Mouse (Mus musculus): ENCODE results near the gene Zfp3.

The Zfp3 gene

DNA sequence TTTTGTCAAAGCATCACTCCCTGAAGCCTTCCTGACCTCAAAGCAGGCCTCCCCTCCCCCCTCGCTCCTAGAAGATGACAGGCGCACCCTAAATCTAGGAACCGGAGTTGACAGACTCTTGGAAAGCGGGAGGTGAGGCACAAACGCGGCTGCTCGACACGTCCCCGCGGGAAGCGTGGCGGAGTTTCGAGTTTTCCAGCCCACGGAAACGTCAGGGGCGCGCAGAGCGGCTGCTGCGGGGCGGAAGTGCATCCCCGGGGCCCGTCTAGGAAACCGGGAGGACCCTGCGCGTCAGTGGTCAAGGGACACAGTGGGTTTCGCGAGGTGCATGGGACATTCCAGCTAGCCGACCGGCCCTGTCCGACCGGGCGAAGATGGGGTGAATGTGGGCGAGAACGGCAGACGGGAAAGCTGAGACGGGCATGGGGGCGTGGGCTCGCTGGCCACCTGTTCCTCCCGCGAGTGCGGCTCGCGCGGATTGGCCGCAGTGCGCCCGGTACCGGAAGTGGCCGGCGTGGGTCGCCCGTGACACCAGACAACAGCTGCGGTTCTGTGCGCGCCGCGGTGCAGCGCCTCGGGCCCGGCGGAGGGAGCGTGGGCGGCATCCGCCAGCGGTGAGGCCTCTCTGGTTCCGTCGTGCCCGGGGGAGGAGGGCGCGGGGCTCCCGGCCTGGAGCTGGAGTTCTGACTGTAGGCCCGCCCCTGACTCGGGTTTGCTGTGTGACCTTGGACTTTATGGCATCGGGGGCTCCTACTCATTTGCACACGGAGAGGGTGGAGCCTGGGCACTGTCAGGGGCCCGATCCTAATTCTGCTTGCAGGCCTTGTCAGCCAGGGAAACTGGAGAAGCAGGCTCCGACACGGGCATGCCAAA, at the start of gene Zfp3:
TSS of gene Zfp3 (plus strand) at position 274 of the 873 bp plus-strand sequence.
- DNase-seq (ENCODE audit: extremely low spot score, low read depth, low spot score): no peak

DNA sequence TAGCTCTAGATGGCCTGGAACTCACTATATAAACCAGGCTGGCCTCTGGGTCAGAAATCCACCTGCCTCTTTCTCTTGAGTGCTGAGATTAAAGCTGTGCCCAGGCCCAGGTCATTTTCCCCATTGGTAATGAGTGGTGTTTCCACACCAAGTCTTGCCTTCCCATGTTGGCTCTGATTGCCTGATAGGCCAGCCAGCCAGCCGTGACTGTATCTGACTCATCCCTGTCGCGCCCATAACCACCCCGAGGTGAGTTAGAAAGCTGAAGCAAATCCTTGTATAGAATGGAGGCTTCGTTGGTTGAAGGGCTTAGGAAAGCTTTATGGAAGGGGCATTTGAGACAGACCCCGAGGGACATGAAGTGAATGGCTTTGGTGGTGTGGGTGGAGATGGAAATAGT, 48.2 kb upstream of the Zfp3 start:
- no peak for DNase-seq (ENCODE audit: extremely low spot score, low read depth, low spot score)

DNA sequence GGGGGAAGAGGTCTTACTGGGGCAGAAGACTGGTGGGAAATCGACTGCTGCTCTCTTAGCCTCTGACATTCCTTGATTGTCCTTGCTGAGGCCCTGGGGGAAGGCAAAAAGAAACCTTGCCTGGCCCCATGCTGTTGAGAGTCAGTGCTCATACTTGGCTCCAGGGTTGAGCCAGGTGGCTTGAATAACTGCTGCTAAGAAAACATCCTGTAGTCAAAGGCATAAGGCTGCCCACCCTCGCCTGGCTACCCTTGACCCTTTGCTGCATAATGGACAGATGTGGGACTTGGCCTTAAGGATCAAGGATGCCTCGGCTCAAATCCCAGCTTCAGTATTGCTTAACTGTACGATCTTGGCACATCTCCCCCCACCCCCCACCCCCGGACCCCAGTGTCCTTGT, 45.5 kb upstream of the Zfp3 start:
- DNase-seq (ENCODE audit: extremely low spot score, low read depth, low spot score): no peak

DNA sequence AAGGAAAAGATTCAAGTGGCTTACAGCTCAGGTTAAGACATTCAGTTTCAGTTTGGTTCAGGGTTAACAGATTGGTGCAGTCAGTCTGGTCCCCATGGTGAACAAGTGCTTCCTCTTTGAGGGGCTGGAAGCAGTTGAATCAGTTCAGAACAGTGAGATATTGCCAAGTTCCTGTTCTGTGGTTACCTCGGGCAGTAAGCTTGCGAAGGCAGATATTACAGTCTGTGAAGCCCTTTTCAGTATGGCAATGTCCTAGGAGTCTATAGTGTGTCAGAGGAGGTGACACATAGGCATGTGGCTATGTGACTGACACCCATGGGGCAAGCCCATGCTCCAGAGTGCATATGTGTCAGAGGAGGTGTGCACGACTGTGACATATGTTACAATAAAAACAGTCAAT, 43.4 kb upstream of the Zfp3 start:
- DNase-seq (ENCODE audit: extremely low spot score, low read depth, low spot score): no peak

DNA sequence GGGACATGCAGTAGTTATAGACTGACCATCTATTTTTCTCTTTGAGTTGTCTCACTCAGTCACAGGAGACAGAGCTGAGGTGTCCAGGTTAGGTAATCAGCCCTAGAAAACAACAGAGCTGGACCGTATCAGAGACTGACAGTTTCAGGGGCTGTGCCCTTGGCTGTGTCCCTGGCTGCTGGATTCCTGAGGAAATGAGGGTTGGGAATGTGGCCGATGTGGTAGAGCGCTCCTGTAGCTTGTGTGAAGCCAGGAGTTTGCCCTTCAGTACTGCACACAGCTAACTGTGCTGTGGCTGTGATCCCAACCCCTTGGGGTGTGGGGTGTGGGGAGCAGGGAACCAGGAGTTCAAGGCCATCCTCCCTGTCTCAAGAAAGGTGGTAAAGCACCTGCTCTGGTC, 42.9 kb upstream of the Zfp3 start:
- no peak for DNase-seq (ENCODE audit: extremely low spot score, low read depth, low spot score)

DNA sequence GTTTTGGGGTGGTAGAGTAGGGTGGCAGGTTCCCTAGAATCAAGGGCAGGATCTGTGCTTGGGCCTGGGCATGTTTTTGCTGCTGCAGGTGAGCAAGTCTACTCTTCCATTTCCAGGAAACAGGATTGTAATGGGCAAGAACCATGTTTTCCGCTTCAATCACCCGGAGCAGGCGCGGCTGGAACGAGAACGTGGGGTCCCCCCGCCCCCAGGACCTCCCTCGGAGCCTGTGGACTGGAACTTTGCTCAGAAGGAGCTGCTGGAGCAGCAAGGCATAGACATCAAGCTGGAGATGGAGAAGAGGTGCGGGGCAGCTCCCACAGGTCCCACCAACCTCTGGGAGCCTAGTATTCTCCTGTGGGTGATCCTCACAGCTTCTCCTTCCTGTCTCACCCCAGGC, 39.3 kb upstream of the Zfp3 start:
- DNase-seq (ENCODE audit: extremely low spot score, low read depth, low spot score): no peak

DNA sequence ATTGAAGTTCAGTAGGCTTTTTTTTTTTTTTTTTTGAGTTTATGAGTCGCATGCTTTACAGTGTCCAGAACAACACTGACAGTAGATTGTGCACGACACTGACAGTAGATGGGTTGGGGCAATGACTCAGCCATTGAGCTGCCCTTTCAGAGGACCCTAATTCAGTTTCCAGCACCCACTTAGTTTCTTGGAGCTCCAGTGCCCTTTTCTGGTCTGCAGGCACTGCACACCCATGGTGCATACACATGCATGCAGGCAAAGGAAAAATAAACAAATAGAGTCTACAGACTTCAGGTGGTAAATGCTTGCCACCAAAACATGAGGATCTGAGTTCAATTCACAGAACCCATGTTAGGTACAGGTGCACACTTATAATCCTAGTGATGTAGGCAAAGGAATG, 37.4 kb upstream of the Zfp3 start:
- no peak for DNase-seq (ENCODE audit: extremely low spot score, low read depth, low spot score)

DNA sequence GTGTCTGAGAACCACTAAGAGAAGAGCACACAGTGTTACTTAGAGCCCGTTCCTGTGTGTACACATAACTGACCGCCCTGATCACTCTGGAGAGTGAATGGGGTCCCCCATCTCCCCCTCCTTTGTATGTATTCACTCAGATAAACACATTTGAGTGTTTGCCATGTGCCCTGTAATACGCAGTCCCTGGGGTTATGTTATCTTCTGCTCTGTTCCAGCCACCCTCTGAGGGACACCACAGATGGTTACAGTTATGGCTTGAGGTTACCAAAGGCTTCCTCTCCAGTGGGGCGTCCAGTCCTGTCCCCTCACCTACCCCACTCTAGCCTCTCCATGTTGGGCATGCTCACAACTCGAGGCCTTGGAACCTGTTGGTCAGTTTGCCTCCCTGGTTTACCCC, 36.6 kb upstream of the Zfp3 start:
- no peak for DNase-seq (ENCODE audit: extremely low spot score, low read depth, low spot score)

DNA sequence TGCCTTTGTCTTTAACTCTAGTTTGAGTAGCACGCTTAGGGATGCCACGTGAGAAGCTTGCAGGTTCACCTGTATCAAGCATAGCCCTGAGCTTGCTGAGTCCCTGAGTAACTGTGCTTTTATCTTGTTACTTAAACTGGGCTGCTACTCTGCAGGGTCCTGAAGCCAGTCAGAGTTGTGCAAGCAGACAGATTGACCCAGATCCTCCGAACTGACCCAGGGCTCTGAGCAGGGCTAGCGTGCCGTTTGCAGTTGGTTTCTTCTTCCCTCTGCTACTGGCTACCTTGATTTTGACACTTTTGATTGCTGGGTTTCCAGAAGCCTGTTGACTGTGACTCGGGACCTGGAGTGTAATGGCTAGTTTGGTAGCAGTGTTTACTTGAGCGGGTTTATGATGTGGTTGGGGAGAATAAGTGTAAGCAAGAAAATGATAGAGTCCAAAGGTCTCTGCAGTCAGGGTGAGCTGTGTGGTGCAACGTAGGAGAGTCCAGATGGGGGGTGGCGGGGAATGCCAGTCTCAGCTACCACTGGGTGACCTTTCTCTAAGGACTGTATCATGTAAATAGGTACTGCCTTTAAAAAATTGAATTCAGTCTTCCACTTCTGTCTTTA, 33.5 kb upstream of the Zfp3 start:
- DNase-seq (ENCODE audit: extremely low spot score, low read depth, low spot score): no peak

DNA sequence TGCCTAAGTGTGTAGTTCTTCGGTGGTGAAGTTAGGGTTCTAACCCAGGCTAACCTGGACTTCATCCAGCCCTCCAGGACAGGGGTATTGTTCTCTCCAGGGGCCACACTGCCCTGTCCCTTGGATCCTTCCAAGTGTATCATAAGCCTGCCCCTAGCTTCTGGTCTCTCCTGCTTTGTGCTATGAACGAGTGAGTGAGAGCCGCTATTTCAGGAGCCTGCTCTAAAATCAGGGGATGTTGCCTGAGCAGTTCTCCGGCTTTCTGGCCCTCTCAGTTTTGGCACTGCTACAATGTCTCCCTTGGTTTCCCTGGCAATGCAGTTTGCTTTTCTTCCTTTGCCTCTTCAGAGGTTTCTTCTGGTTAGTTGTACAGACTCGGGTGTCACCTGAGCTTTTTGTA, 32.8 kb upstream of the Zfp3 start:
- no peak for DNase-seq (ENCODE audit: extremely low spot score, low read depth, low spot score)

DNA sequence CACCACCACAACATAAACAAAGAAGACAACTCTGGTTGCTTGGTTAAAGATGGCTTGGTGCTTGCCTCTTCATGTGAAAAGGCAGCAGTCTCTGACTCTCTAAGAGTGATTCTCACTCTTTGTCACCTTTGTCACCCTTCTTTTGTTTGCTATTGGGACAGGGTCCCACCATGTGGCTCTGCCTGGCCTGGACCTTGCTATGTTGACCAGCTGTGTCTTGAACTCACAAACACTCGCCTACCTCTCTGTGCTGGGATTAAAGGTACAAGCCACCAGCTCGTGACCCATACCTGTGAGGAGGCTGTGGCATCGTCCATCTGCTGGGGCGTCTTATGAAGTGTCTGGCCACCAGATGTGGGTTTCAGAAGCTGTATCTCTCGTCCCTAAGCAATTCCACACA, 30.8 kb upstream of the Zfp3 start:
- DNase-seq (ENCODE audit: extremely low spot score, low read depth, low spot score): no peak

DNA sequence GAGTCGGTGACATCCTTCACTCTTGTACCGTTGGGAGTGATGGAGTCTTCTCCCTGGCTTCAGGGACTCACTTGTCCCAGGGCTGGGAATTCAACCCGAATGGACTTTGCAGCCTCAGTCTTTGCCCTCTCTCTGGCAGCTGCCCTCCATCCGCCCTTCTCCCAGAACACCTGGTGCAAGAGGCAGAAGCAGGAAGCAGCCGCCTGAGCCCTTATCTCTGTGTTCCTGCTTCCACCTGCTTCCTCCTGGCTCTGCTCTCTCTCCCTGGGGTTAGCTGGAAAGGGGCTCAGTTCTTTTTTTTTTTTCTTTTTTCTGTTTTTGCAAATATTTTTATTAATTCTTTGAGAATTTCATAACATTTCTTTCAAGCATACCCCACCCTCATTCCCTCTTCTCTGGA, 26.3 kb upstream of the Zfp3 start:
- no peak for DNase-seq (ENCODE audit: extremely low spot score, low read depth, low spot score)

DNA sequence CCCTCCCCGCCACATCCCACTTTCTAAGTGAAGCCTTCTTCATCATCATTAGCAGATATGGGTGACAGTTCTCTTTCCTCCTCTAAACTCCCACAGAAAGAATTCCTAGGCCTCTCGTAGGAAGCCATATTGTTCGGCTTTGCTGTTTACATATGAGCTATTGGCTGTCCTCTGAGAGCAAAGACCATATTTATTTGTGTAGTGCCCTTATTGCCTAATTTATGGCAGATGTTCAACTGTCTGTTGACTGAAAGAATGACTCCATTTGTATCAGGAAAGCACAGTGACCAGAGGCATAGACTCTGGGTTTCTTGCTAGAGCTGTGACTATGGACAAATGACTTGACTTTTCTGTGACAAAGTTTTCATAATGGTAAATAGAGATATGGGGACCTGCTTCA, 22.4 kb upstream of the Zfp3 start:
- DNase-seq (ENCODE audit: extremely low spot score, low read depth, low spot score): no peak

DNA sequence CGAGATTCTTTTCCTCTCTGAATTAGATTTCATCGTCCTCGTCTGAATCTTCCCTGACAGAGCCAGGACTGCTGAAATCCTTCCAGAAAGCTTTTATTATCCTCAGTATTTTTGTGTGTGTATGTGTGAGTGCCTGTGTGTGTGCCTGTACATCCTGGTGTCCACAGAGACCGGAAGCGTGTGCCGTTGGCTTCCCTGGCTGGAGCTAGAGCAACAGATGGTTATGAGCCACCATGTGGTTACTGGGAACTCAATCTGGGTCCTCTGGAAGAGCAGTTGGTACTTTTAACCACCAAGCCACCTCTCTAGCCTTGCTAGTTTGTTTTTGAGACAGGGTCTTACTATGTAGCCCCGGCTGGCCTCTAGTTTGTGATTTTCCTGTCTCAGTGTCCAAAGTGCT, 21.9 kb upstream of the Zfp3 start:
- no peak for DNase-seq (ENCODE audit: extremely low spot score, low read depth, low spot score)

DNA sequence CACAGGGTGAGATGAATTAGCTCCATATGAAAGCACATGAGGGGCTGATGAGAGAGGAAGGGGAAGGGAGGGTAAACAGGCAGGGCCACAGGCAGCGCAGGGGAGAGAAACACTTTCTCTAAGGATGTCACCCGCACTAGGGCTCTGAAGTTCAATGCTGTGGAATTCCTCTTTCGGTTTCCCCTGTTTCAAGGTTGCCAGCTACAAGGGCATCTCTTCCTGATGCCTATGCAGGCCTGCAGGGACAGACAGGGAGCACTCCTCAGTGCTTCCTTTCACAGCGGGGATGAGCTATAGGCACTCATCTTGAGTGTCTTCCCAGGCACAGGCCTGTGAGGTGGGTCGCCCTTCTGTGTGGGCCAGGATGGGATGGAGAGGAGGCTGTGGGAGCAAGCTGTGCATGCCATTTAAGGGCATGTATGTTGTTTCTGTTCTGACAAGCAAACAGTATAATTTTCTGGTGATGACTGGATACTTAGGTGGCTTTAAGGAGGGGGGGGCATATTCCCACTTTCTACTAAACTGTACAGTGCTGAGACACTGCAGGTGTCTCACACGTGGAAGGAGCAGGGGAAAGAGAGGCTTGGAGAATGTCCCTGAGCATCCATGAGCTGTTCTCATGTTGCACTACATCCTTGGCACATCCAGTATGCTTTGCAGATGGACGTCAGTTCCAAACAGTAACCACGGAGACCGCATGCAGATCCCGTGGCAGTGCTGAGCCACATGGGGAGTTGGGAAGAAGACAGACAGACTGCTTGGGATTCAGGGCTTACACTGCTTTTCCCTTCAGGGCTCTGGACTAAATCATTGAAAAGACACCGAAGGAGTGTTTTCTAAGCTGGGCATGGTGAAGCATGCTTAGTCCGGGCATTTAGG, 21.2 kb upstream of the Zfp3 start:
- DNase-seq (ENCODE audit: extremely low spot score, low read depth, low spot score): no peak

DNA sequence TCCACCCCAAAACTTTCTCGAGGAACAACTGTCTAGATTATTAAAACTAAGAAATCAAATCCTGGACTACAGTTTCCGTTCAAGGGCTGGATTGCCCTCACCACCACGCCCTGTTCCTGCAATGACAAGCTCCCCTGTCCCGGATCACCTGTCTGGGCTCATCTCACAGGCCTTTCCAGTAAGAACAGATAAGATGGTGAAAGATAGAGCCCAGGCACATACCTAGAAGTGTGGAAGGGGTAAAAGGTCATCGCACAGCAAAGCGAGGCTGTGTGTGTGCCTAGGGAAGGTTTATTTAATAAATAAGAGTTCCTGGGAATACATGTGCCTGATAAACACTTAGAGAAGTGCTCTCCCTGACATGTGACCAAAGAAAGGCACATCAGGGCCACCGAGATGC, 18.4 kb upstream of the Zfp3 start:
- no peak for DNase-seq (ENCODE audit: extremely low spot score, low read depth, low spot score)

DNA sequence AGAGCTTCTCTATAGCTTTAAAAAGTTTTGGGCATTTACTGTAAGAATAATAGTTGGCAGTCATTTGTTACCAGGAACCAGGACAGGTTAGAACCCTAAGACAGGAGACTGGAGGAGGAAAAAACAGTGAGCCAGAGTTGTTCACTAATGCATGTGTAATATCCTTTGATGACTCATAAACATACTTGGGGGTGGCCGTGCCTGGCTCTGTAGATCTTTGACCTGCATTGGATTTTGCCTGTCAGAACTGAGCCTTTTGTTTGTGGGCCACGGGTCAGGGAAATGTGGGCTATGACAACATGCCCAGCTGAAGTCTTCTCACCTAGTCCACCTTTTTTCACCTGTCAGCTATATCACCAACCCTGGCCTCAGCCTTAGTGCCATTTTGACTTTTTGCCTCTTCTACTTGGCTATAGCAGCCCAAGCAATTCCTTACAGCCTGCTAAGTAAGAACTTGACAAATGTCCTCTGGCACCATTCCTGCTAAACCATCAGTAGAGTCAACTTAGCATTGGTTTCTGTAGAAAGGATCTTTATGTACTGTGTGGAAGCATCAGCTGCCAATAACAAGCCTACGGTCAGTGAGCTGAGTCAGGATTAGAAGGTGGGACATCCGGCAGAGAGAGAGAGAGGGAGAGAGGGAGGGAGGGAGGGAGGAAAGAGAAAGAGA, 16.0 kb upstream of the Zfp3 start:
- DNase-seq (ENCODE audit: extremely low spot score, low read depth, low spot score): no peak

DNA sequence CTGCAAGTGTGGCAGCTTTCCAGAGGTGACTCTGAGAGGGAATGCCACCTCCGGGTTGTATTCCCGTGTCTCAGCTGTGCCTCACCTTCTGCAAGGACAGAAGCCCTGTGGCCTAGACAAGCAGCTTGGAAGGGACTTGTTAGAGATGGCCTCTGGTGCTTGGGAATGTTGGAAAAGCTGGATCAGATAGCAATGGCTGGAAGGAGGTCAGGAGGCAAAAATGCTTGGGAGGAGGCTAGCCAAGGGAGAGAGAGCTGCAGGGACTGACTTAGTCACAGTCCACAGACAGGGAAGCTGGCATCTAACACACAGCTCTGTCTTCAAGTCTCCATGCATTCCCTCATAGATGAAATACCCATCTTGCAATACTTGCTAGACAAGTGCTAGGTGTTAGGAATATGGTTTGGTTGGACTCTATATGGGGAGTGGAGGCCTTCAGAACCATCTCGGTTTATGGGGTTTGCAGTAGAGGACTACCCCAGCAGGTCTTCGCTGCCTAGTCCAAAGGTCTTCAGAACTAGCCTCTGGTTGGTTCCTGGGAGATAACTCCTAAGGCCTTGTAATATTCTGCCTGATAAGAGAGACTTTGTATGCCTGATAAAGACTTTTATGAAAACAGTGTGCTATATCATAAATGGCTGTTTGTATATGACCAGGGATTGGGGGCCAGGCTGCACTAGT, 11.5 kb upstream of the Zfp3 start:
- DNase-seq (ENCODE audit: extremely low spot score, low read depth, low spot score): no peak

DNA sequence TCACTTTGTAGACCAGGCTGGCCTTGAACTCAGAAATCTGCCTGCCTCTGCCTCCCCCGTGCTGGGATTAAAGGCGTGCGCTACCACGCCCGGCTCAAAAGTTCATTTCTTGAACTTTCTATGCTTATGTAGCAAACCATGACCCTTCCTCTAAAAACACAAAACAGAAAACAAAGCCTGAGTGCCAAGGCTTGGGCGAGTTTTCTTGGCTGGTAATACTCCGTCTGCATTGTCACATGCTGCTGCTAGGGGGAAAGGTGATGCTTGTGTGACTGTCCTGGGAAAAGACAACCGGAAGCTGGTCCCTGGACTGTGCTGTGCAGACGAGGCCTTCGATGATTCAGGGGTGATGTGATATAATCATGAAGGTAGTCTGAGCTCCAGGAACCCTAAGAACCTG, 10.9 kb upstream of the Zfp3 start:
- DNase-seq (ENCODE audit: extremely low spot score, low read depth, low spot score): no peak

DNA sequence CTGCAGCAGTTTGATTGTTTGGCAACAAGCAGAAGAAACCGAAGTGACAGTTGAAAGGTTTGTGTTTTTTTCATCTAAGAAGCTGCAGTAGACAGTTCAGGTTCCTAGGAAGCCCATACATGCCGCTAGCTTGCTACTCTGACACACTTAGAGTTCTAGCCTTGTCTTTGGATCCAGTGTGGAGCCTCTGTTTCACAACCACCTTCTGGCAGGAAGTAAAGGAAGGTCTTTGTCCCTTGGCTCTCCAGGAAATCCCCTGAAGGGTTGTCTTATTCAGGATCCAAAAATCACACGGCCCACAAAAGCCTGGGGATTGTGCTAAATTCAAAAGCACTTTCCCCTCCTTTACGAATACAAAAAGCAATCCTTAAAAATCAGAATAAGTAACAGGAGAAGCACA, 9.5 kb upstream of the Zfp3 start:
- no peak for DNase-seq (ENCODE audit: extremely low spot score, low read depth, low spot score)

DNA sequence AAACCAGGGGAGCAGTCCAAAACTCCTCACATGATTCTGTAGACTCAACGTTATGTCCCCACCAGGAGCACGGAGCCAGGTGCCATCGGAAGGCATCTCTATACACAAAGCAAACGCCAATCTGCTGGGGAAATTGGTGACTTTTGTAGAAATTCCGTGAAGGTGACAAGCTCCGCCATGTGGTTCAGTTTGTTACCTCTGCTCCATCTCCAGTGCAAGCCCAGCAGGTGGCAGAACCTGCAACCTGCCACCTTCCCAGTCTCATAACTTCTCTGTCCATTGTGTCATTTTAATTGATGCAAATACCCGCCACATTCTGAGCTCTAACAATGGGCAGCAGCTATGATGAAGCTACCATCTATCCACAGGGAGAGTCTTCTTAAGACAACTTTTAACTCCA, 9.1 kb upstream of the Zfp3 start:
- no peak for DNase-seq (ENCODE audit: extremely low spot score, low read depth, low spot score)

All from hindlimb bud, embryonic 11.5 days (tissue).